Mouse (Mus musculus) myocyte (in vitro differentiated cells): Measurements from ENCODE around the gene Smchd1.

Experiments
- CEBPB ChIP-seq: IDR thresholded peaks from 2 replicates; pipeline ENCODE4 v1.6.1; 2011; ENCODE audit warnings: mild to moderate bottlenecking, moderate library complexity; ENCODE audit not compliant: poor library complexity, insufficient read depth, severe bottlenecking
- MAX ChIP-seq: IDR thresholded peaks from one replicate; pipeline ENCODE4 v1.6.1; 2011; ENCODE audit warnings: low read depth, mild to moderate bottlenecking, control low read depth
- MYOD1 ChIP-seq, 3 experiments: IDR thresholded peaks; one replicate each; pipeline ENCODE4 v1.6.1; 2011; ENCODE audit warnings: control low read depth in 2 of 3, low read depth in 2 of 3, mild to moderate bottlenecking in 2 of 3, moderate library complexity in 1 of 3; ENCODE audit not compliant: insufficient read length in 2 of 3, control insufficient read depth in 1 of 3
- POLR2A ChIP-seq: IDR thresholded peaks from one replicate; pipeline ENCODE4 v1.6.1; 2011; ENCODE audit warnings: low read depth, mild to moderate bottlenecking, control low read depth, moderate library complexity; ENCODE audit not compliant: insufficient read length
- POLR2AphosphoS2 ChIP-seq: IDR thresholded peaks from one replicate; pipeline ENCODE4 v1.6.1; 2011; ENCODE audit warnings: low read depth, control low read depth; ENCODE audit not compliant: insufficient read length
- TCF3 ChIP-seq: IDR thresholded peaks from one replicate; pipeline ENCODE4 v1.6.1; 2011; ENCODE audit warnings: low read depth, control low read depth; ENCODE audit not compliant: insufficient read length

DNA sequence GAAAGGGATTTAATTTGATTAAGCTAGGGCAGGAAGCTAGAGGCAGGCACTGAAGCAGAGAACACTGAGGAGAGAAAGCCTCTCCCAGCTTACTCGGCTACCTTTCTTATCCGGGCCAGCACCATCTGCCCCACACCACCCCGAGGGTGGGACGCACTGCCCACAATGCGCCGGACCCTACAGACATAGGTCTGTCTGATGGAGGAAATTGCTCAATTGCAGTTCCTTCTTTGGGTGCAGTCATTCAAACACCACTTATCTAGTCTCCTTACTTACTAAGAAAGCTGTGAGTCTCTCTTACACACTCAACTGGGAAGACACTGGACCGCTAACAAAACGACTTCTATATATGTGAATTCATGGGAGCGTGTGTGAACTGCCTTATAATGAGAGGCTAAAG, 137.6 kb downstream of the Smchd1 start:
- no peak for TF ChIP-seq POLR2A
- no peak for TF ChIP-seq CEBPB
- TF ChIP-seq POLR2AphosphoS2: no peak
- TF ChIP-seq MYOD1 (IDR thresholded peaks at IDR 0.05; ENCODE audit: control insufficient read depth in 1 of 3, insufficient read length in 2 of 3, low read depth in 2 of 3): no peak
- TF ChIP-seq TCF3: no peak
- TF ChIP-seq MAX: no peak
